Mouse (Mus musculus): Measurements from ENCODE around the gene H2al2a. TPM values are rescaled to one million over a fixed set of nuclear protein-coding genes. Genes with fewer than 3 reads are reported as not detected.

Gene H2al2a
- polyA plus RNA-seq (2012; rRNA removed): not detected in 2 replicates

DNA sequence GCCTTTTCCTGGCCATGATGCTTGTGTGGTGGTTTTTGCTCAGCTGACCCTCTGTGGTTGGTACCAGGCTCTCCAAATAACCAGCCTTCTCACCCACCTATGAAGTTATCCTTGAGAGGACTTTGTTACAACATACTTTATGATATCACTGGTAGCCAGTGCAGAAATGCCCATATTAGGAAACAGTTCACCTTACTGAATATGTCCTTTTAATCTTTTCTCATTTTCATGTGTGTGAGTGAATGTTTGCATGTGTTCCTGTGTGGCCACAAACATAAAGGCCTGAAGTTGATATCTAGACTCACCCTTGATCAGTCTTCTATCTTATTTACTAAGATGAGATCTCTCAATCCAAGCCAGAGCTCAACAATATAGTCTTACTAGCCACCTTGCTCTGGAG lies at the start of gene H2al2a:
Gene H2al2a, minus strand, starts transcription at position 101 of the 400 bp plus-strand sequence.

DNA sequence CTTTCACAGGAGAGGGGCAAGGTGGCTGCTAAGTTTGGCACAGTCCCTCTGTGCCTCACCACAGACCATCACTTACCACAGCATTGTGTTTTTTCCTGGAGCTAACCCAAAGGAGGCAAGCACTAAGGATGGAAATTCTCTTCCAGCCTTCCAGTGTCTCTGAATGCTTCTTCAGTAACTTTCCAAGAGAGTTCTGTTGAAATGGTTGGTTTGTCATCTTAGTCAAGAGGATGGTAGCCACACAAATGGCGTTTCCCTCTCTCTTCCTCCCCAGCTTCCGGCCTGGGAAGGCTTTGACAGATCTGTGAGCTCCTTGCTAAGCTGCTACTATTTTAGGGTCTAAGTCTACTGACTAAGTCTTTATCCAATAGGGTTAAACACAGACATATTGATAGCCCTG lies 40.7 kb upstream of the H2al2a start, which contains the start of gene A930004D18Rik:
Gene A930004D18Rik, minus strand, starts transcription at position 247 of the 400 bp plus-strand sequence.

Other genes with a start within 250 kb of the H2al2a start
- gene A930004D18Rik, start 40.8 kb upstream of the H2al2a start, polyA plus RNA-seq (2012; rRNA removed): 0.54 and 0.63 TPM in 2 replicates
- gene Skida1, start 52.1 kb upstream of the H2al2a start, polyA plus RNA-seq (2012; rRNA removed): 0.47 and 0.62 TPM in 2 replicates
- 23.5 and 29.1 TPM in 2 replicates for gene Mllt10, start 58.3 kb upstream of the H2al2a start, polyA plus RNA-seq (2012; rRNA removed)